Mouse (Mus musculus) kidney, embryonic 15.5 days (tissue): ENCODE data around the gene Cggbp1. TPM values are rescaled to one million over a fixed set of nuclear protein-coding genes. Genes with fewer than 3 reads are reported as not detected.

Experiments used
- ATAC-seq: fragments of 200-750 bp; cut with Nextera tagmentation; replicated peaks from 2 replicates; pipeline ENCODE4 v1.8.0; 2017; ENCODE audit warnings: moderate TSS enrichment; ENCODE audit not compliant: low FRiP score
- H3K27ac ChIP-seq: fragments of 300-500 bp; sonication (generic); 2 replicates; pipeline ENCODE4 v1.5.1; 2015; ENCODE audit warnings: mild to moderate bottlenecking, inconsistent platforms
- H3K27me3 ChIP-seq: fragments of 300-500 bp; sonication (generic); 2 replicates; pipeline ENCODE4 v1.6.1; 2015; ENCODE audit warnings: inconsistent platforms
- H3K36me3 ChIP-seq: fragments of 300-500 bp; sonication (generic); 2 replicates; pipeline ENCODE4 v1.6.1; 2015; ENCODE audit warnings: inconsistent platforms
- H3K4me1 ChIP-seq: fragments of 300-500 bp; sonication (generic); 2 replicates; pipeline ENCODE4 v1.6.1; 2015; ENCODE audit warnings: inconsistent platforms
- H3K4me2 ChIP-seq: fragments of 300-500 bp; sonication (generic); 2 replicates; pipeline ENCODE4 v1.6.1; 2015; ENCODE audit warnings: moderate library complexity, mild to moderate bottlenecking, inconsistent platforms
- H3K4me3 ChIP-seq: fragments of 300-500 bp; sonication (generic); replicated peaks from 2 replicates; pipeline ENCODE4 v1.5.1; 2015; ENCODE audit warnings: mild to moderate bottlenecking, inconsistent platforms
- H3K9ac ChIP-seq: fragments of 300-500 bp; sonication (generic); 2 replicates; pipeline ENCODE4 v1.6.1; 2015; ENCODE audit warnings: mild to moderate bottlenecking, inconsistent platforms
- H3K9me3 ChIP-seq: fragments of 300-500 bp; sonication (generic); replicated peaks from 2 replicates; pipeline ENCODE4 v1.6.1; 2016; ENCODE audit warnings: inconsistent platforms
- WGBS: fragments of 180-500 bp; shearing (Covaris S2); methylation state at CpG from one replicate; pipeline ENCODE4 v1.1.7; 2015; ENCODE audit warnings: mixed read lengths; 5-methylcytosine and 5-hydroxymethylcytosine counted together
- polyA plus RNA-seq: library from polyadenylated mRNA; unstranded; fragments of >200 nt; fragmentation: Nextera tagmentation; extraction: Ambion mirVana; gene quantifications from 2 replicates; pipeline ENCODE4 v1.2.1, GENCODE M21; 2015

Gene Cggbp1
- polyA plus RNA-seq, 1 experiment from 2014 or later: 84.0 TPM

- no peaks in the 10 kb centered on the region for H3K9me3 ChIP-seq
- no peak overlapping the region for H3K4me2 ChIP-seq
- no peak overlapping the region for H3K9ac ChIP-seq
- H3K27ac ChIP-seq: no peak overlapping the region
- no peak for ATAC-seq
- 87% methylated on average over 1 of the region's 1 CpGs for WGBS
- H3K27me3 ChIP-seq: no peaks in the 10 kb centered on the region
- no peaks in the 10 kb centered on the region for H3K36me3 ChIP-seq
- H3K4me3 ChIP-seq: no peak overlapping the region
- 0 out of 2 replicates have a peak, but pooled peaks cover 5% of the 10 kb centered on the region for H3K4me1 ChIP-seq
Measured at GRCm38 (mm10) chr16:64875822-64876221, 24.0 kb downstream of the Cggbp1 start.

GRCm38 (mm10) chr16:64876631-64877265 is 25.0 kb downstream of the Cggbp1 start:
- H3K27ac ChIP-seq: no peak overlapping the region

DNA sequence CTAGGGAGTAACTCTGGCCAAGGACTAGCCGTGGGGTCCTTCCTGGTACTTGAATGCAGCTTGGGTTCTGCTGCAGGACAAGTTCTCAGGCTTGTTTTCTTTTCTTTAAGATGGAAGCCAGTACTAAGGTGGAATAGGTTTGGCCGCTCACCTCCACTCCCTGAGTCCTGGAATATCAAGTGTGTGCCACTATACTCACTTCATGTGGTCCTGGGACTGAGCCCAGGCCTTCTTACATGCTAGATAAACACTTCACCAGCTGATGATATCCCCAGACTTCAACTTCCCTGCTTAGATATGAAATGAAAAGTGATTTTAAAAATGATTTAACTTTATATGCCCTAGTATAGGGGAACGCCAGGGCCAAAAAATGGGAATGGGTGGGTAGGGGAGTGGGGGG is 25.5 kb downstream of the Cggbp1 start:
- Histone ChIP-seq H3K9ac (no peak overlapping the region), H3K36me3 (no peaks in the 10 kb centered on the region), H3K4me2 (no peak overlapping the region), H3K27me3 (no peaks in the 10 kb centered on the region), H3K4me1 (0 out of 2 replicates have a peak, but pooled peaks cover 3% of the 10 kb centered on the region), H3K9me3 (no peaks in the 10 kb centered on the region), H3K4me3 (no peak overlapping the region), H3K27ac (no peak overlapping the region)
- no peak for ATAC-seq
- 78% methylated on average over 3 of the region's 3 CpGs for WGBS

More at GRCm38 (mm10) chr16:64876631-64877265, 25.0 kb downstream of the Cggbp1 start:
- ATAC-seq: no peak
- Histone ChIP-seq H3K4me2 (no peak overlapping the region), H3K9me3 (no peaks in the 10 kb centered on the region), H3K36me3 (no peaks in the 10 kb centered on the region), H3K9ac (no peak overlapping the region), H3K4me1 (0 out of 2 replicates have a peak, but pooled peaks cover 5% of the 10 kb centered on the region), H3K4me3 (no peak overlapping the region), H3K27me3 (no peaks in the 10 kb centered on the region)
- WGBS: 75% methylated on average over 4 of the region's 4 CpGs

DNA sequence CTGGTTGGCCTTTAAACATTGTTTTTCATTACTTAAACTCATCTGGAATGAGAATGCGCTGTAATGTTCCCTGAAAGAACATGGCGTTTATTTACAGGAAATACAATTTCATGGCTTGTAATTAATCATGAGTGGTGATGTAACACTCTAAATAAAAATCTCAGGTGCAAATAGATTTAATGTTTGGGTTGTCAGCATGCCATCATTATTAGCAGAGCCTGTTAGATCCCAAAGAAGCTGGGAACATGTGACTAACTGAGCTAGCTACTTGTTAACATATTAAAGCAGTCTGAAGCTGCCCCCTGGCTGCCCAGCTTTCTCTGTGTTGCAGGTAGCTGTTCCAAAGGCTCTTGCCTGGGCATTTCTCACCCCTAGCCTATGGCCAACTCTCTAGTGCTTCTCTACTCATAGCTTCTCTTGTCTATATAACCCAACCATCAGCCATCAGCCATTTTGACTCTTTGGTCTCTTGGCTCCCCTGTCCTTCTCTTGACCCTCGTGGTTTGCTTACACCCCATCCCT is 26.9 kb downstream of the Cggbp1 start:
- no peak for ATAC-seq
- Histone ChIP-seq H3K4me1 (no peaks in the 10 kb centered on the region), H3K27me3 (no peaks in the 10 kb centered on the region), H3K36me3 (no peaks in the 10 kb centered on the region), H3K4me2 (no peak overlapping the region), H3K9me3 (no peaks in the 10 kb centered on the region), H3K9ac (no peak overlapping the region), H3K27ac (no peak overlapping the region), H3K4me3 (no peak overlapping the region)
- 71% methylated on average over 3 of the region's 3 CpGs for WGBS

DNA sequence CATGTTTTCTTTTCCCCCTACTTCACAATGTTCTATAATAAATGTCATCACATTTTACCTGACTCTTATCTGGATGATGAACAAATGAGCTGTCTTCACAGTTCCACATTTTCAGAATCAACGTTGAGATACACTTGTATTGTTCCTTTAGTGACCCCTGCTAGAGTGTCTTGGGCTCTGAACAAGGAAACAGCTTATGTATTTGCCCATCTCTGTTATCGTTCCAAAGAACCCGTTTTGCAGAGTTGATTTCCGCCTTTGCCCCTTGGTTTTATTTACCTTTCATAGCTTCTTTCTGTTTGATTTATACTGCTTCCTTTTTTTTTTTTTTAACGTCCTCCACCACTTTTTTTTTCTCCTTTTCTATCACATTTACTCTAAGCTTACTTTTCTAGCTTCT is 27.9 kb downstream of the Cggbp1 start:
- no peak overlapping the region for H3K9ac ChIP-seq
- no peaks in the 10 kb centered on the region for H3K27me3 ChIP-seq
- H3K4me2 ChIP-seq: no peak overlapping the region
- 39% methylated on average over 5 of the region's 5 CpGs for WGBS
- H3K4me1 ChIP-seq: peaks cover 10% of the 10 kb centered on the region
- no peak overlapping the region for H3K27ac ChIP-seq
- no peak for ATAC-seq
- no peaks in the 10 kb centered on the region for H3K9me3 ChIP-seq
- no peak overlapping the region for H3K4me3 ChIP-seq
- no peaks in the 10 kb centered on the region for H3K36me3 ChIP-seq

DNA sequence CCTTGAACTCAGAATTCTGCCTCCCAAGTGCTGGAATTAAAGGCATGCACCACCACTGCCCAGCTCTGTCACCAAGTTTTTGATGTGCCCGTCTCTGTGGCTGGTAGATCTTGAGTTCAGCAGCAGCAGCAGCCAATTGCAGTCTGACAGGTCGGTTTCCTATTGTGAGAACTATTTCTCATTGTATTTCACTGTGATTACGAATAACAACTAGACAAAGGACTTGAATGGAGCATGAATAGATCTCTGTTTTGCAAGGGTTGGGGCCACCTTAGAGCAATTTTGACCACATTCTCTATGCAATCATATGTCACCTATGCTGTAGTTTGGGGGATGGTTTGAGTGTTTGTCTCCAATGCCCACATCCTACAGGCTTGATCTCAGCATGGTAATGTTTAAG is 29.2 kb downstream of the Cggbp1 start:
- no peak overlapping the region for H3K9ac ChIP-seq
- no peak overlapping the region for H3K4me2 ChIP-seq
- H3K9me3 ChIP-seq: no peaks in the 10 kb centered on the region
- no peak for ATAC-seq
- H3K36me3 ChIP-seq: no peaks in the 10 kb centered on the region
- H3K4me3 ChIP-seq: no peak overlapping the region
- peaks cover 13% of the 10 kb centered on the region for H3K4me1 ChIP-seq
- WGBS: 80% methylated on average over 3 of the region's 3 CpGs
- no peaks in the 10 kb centered on the region for H3K27me3 ChIP-seq
- no peak overlapping the region for H3K27ac ChIP-seq

DNA sequence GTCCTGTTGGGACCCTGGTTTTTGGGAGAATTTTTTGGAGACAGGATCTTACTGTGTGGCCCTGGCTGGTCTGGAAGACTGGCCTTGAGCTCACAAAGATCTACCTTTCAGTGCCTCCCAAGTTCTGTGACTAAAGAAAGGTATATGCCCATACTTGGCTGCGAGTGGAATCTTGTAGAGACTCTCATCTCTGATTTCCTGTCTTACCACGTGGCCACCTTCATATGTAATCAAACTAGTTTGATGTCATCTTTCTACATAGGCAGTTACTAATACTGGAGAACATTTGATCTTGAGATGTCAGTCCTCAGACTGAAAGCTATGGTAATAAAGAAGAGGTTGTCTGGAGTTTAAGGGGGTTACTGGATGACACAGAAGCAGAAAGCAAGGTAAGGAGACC is 29.6 kb downstream of the Cggbp1 start:
- Histone ChIP-seq H3K36me3 (no peaks in the 10 kb centered on the region), H3K9ac (no peak overlapping the region), H3K4me2 (no peak overlapping the region), H3K27me3 (no peaks in the 10 kb centered on the region), H3K27ac (no peak overlapping the region), H3K9me3 (no peaks in the 10 kb centered on the region), H3K4me3 (no peak overlapping the region), H3K4me1 (peaks cover 13% of the 10 kb centered on the region)
- no peak for ATAC-seq
- WGBS: 82% methylated on average over 2 of the region's 2 CpGs

DNA sequence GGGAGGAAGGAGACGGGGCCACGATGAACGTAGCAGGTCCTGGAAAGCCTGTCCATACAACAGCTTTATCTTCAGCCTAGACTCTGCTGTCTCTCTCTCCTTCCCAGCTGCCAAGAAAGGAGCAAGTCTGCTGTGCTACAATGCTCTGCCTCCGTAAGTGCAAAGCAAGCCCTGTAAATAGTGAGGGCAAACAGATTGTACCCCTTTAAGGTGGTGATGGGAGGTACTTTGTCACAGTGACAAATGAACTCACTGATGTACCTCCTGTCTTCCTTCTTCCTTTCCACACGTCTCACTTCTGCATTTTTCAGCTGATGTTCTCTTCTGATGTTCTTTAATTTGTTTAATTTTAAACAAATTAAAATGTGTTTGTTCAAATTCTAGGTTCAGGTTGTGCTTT is 32.1 kb downstream of the Cggbp1 start:
- no peak overlapping the region for H3K9ac ChIP-seq
- H3K36me3 ChIP-seq: no peaks in the 10 kb centered on the region
- H3K27ac ChIP-seq: peak overlapping the region; percentile 54
- no peak overlapping the region for H3K4me3 ChIP-seq
- H3K9me3 ChIP-seq: 0 out of 2 replicates have a peak, but pooled peaks cover 4% of the 10 kb centered on the region
- peaks cover 13% of the 10 kb centered on the region for H3K4me1 ChIP-seq
- H3K27me3 ChIP-seq: no peaks in the 10 kb centered on the region
- no peak overlapping the region for H3K4me2 ChIP-seq
- 42% methylated on average over 5 of the region's 5 CpGs for WGBS
- ATAC-seq: no peak

GRCm38 (mm10) chr16:64884420-64884838 is 32.6 kb downstream of the Cggbp1 start:
- WGBS: 5% methylated on average over 3 of the region's 3 CpGs
- Histone ChIP-seq H3K4me1 (peaks cover 13% of the 10 kb centered on the region), H3K9ac (no peak overlapping the region), H3K27me3 (no peaks in the 10 kb centered on the region), H3K4me3 (no peak overlapping the region), H3K4me2 (no peak overlapping the region), H3K27ac (peak overlapping the region; percentile 54), H3K36me3 (no peaks in the 10 kb centered on the region), H3K9me3 (0 out of 2 replicates have a peak, but pooled peaks cover 7% of the 10 kb centered on the region)
- peak; percentile 78 for ATAC-seq

GRCm38 (mm10) chr16:64885142-64885541 is 33.3 kb downstream of the Cggbp1 start:
- 15% methylated on average over 3 of the region's 3 CpGs for WGBS
- H3K4me3 ChIP-seq: no peak overlapping the region
- H3K4me1 ChIP-seq: peaks cover 13% of the 10 kb centered on the region
- no peak overlapping the region for H3K4me2 ChIP-seq
- no peak overlapping the region for H3K9ac ChIP-seq
- 0 out of 2 replicates have a peak, but pooled peaks cover 9% of the 10 kb centered on the region for H3K9me3 ChIP-seq
- H3K36me3 ChIP-seq: no peaks in the 10 kb centered on the region
- 0 out of 2 replicates have a peak overlapping the region, but pooled peaks have one; percentile 32 for H3K27ac ChIP-seq
- ATAC-seq: no peak; the same call in 1 of the 2 replicates
- no peaks in the 10 kb centered on the region for H3K27me3 ChIP-seq

DNA sequence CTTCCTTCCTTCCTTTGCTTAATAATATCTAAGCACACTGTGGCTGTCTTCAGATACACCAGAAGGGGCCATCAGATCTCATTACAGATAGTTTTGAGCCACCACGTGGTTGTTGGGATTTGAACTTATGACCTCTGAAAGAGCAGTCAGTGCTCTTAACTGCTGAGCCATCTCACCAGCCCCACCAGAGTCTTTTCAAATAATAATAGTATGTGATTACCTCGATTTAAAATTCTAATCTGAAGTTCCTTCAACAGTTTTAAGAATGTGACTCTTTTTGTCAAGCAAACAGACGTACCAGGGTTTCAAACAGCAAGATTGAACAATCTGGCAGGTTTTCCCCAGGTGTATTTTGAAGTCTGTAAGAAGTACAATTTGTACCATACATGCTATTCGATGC is 33.8 kb downstream of the Cggbp1 start:
- Histone ChIP-seq H3K4me3 (no peak overlapping the region), H3K27me3 (no peaks in the 10 kb centered on the region), H3K4me1 (peaks cover 13% of the 10 kb centered on the region), H3K27ac (no peak overlapping the region), H3K9ac (no peak overlapping the region), H3K9me3 (0 out of 2 replicates have a peak, but pooled peaks cover 9% of the 10 kb centered on the region), H3K36me3 (no peaks in the 10 kb centered on the region), H3K4me2 (no peak overlapping the region)
- ATAC-seq: no peak
- 47% methylated on average over 4 of the region's 4 CpGs for WGBS

DNA sequence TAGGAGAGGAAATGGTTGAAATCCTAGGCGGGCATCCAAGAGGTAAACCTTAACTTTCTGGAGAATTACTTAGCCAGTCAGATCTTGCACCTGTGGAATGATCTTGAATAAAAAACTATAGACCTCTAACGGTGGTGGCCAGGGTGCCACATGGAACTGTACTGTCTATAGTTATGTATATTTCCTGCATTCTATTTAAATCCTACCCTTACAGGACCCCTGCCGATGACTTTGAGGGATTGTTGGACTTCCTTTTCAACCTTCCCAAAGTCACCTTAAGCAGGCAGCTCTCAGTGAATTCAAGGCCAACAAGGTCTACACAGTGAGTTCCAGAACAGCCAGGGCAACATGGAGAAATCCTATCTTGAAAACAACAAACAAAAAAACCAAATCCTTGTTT is 37.7 kb downstream of the Cggbp1 start:
- 0 out of 2 replicates have a peak, but pooled peaks cover 9% of the 10 kb centered on the region for H3K9me3 ChIP-seq
- ATAC-seq: no peak
- H3K36me3 ChIP-seq: no peaks in the 10 kb centered on the region
- H3K9ac ChIP-seq: no peak overlapping the region
- H3K27me3 ChIP-seq: no peaks in the 10 kb centered on the region
- 94% methylated on average over 3 of the region's 3 CpGs for WGBS
- H3K4me3 ChIP-seq: no peak overlapping the region
- no peak overlapping the region for H3K27ac ChIP-seq
- H3K4me1 ChIP-seq: peaks cover 6% of the 10 kb centered on the region
- no peak overlapping the region for H3K4me2 ChIP-seq
